Mouse (Mus musculus): ENCODE results near the gene D030056L22Rik. TPM values are rescaled to one million over a fixed set of nuclear protein-coding genes. Genes with fewer than 3 reads are reported as not detected.

D030056L22Rik gene
- total RNA-seq, 1 experiment = 32.8 TPM

DNA sequence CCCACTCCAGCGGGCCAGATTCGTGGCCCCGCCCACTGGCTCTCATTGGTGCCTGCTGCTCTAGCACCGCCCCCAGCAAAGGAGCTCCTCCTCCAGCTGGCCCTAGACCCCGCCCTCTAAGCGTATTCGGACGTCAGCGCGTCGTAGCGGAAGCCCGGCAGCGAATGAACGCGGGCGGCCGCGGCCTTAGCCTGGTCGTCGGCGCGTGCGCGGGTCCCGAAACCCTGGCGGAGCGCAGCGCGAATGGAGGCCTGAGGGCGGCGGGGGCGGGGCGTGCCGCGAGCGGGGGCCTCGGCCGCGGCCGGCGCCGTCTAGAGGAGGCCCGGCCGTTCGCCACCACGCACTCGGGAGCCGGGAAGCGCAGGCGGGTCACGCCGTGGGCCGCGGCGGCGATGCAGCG is 42.4 kb upstream of the D030056L22Rik start, which contains the start of gene Carnmt1:
Carnmt1 (plus strand) TSS at position 157 of the 400 bp plus-strand sequence.
- peak within 1 kb of the TSS; percentile 84 to 98 for H3K4me3 ChIP-seq (ENCODE audit: insufficient read depth in 1 of 2, low read depth in 1 of 2, low read length in 2 of 2, poor library complexity in 1 of 2, severe bottlenecking in 1 of 2)
- H3K36me3 ChIP-seq (ENCODE audit: control insufficient read depth, insufficient read depth, low read length, poor library complexity, severe bottlenecking) = no peaks in the 10 kb centered on the region
- peak within 1 kb of the TSS; percentile 74 for H3K27ac ChIP-seq (ENCODE audit: insufficient read depth, low read depth, low read length, poor library complexity, severe bottlenecking)
- H3K4me1 ChIP-seq (ENCODE audit: control insufficient read depth in 2 of 2, insufficient read depth in 2 of 2, low read length in 2 of 2, poor library complexity in 1 of 2) = peaks cover 8 to 9% of the 10 kb centered on the region in 2 experiments; a peak in 3 of 4 replicates
- in situ Hi-C loops (cut with MboI; ENCODE audit: low sequenced_read_pairs in 2 of 2, unreplicated experiment in 2 of 2) = no loop called here
- TF ChIP-seq MAFK (IDR thresholded peaks at IDR 0.05; ENCODE audit: insufficient read depth, low read depth, low read length) (no peak), ZC3H11A (IDR thresholded peaks at IDR 0.05; ENCODE audit: borderline replicate concordance, low read depth, low read length) (no peak), HCFC1 (IDR thresholded peaks at IDR 0.05; ENCODE audit: borderline replicate concordance, insufficient read depth, low read length) (no peak), CHD2 (IDR thresholded peaks at IDR 0.05; ENCODE audit: low read depth, low read length) (no peak), ZNF384 (IDR thresholded peaks at IDR 0.05; ENCODE audit: low read depth, low read length) (no peak)
- H3K9me3 ChIP-seq (ENCODE audit: control insufficient read depth, insufficient read depth, low read depth, low read length) = no peaks in the 10 kb centered on the region
- DNase-seq (ENCODE audit: low read depth, low spot score) = peak; percentile 97
- H3K9ac ChIP-seq (ENCODE audit: insufficient read depth, low read depth, low read length, poor library complexity, severe bottlenecking) = peak within 1 kb of the TSS; percentile 88

DNA sequence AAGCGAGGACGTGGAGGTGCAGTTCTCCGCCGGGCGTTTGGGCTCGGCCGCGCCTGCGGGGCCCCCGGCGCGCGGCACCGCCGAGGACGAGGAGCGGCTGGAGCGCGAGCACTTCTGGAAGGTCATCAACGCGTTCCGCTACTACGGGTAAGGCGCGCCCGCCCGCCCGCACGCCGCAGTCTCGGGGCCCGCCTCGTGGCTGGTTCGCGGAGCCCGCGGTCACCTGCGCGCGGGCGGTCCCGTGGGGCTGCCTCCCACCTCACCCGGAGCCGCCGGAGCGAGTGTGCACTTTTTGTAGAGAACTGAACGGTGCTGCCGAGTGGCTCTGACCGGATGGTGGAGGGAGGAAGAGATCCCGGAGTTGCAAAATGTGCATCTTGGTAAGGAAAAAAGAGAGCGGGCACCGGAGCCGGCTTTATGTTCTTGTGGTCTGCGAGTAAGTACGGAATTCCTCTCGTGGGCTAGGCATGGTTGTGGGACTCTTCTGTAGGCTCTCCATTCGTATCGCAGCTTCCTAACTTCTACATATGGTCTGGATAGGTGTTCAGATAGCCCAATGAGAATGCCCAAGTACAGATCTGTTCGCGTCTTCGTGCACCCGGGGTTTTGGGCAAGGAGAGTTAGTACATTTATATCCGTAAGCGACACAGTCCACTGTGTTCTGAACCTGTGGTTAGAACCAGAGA is 41.8 kb upstream of the D030056L22Rik start:
- peak overlapping the region; percentile 74 for H3K27ac ChIP-seq (ENCODE audit: insufficient read depth, low read depth, low read length, poor library complexity, severe bottlenecking)
- no peaks in the 10 kb centered on the region for H3K9me3 ChIP-seq (ENCODE audit: control insufficient read depth, insufficient read depth, low read depth, low read length)
- no peaks in the 10 kb centered on the region for H3K36me3 ChIP-seq (ENCODE audit: control insufficient read depth, insufficient read depth, low read length, poor library complexity, severe bottlenecking)
- DNase-seq (ENCODE audit: low read depth, low spot score) = no peak
- H3K4me1 ChIP-seq (ENCODE audit: control insufficient read depth in 2 of 2, insufficient read depth in 2 of 2, low read length in 2 of 2, poor library complexity in 1 of 2) = peaks cover 8 to 10% of the 10 kb centered on the region in 2 experiments; a peak in 3 of 4 replicates
- H3K4me3 ChIP-seq (ENCODE audit: insufficient read depth in 1 of 2, low read depth in 1 of 2, low read length in 2 of 2, poor library complexity in 1 of 2, severe bottlenecking in 1 of 2) = peak overlapping the region; percentile 84 to 98
- in situ Hi-C loops (cut with MboI; ENCODE audit: low sequenced_read_pairs in 2 of 2, unreplicated experiment in 2 of 2) = no loop called here
- H3K9ac ChIP-seq (ENCODE audit: insufficient read depth, low read depth, low read length, poor library complexity, severe bottlenecking) = peak overlapping the region; percentile 88
- no peak for TF ChIP-seq ZC3H11A (IDR thresholded peaks at IDR 0.05; ENCODE audit: borderline replicate concordance, low read depth, low read length)
- no peak for TF ChIP-seq CHD2 (IDR thresholded peaks at IDR 0.05; ENCODE audit: low read depth, low read length)
- TF ChIP-seq HCFC1 (IDR thresholded peaks at IDR 0.05; ENCODE audit: borderline replicate concordance, insufficient read depth, low read length) = no peak; the same call in 1 of the 2 replicates
- no peak for TF ChIP-seq MAFK (IDR thresholded peaks at IDR 0.05; ENCODE audit: insufficient read depth, low read depth, low read length)
- TF ChIP-seq ZNF384 (IDR thresholded peaks at IDR 0.05; ENCODE audit: low read depth, low read length) = no peak

DNA sequence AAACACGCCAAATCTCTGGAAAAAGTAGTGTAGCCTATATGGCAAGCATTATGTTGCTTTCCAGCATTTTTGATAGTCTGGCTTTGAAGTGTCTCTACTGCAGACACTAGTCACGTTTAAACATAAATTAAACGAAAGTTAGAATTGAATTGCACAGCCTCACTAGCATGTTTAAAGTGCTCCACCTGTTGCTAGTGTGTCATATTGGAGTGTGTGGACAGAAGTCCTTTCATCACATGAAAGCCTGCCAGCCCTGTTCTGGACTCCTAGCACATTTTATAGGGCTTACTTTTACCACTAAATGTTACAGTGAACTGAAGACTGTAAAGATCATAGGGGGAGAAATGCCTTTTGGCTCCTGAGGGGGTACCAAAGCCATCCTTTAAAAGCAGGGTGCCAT is 40.5 kb upstream of the D030056L22Rik start:
- no peak overlapping the region; the same call in 1 of the 2 replicates for H3K9ac ChIP-seq (ENCODE audit: insufficient read depth, low read depth, low read length, poor library complexity, severe bottlenecking)
- no peak overlapping the region; the same call in 1 of the 2 replicates for H3K27ac ChIP-seq (ENCODE audit: insufficient read depth, low read depth, low read length, poor library complexity, severe bottlenecking)
- H3K36me3 ChIP-seq (ENCODE audit: control insufficient read depth, insufficient read depth, low read length, poor library complexity, severe bottlenecking) = no peaks in the 10 kb centered on the region
- DNase-seq (ENCODE audit: low read depth, low spot score) = no peak
- H3K9me3 ChIP-seq (ENCODE audit: control insufficient read depth, insufficient read depth, low read depth, low read length) = no peaks in the 10 kb centered on the region
- in situ Hi-C loops (cut with MboI; ENCODE audit: low sequenced_read_pairs in 2 of 2, unreplicated experiment in 2 of 2) = no loop called here
- H3K4me3 ChIP-seq (ENCODE audit: insufficient read depth in 1 of 2, low read depth in 1 of 2, low read length in 2 of 2, poor library complexity in 1 of 2, severe bottlenecking in 1 of 2) = peak overlapping the region; percentile 84 to 98
- H3K4me1 ChIP-seq (ENCODE audit: control insufficient read depth in 2 of 2, insufficient read depth in 2 of 2, low read length in 2 of 2, poor library complexity in 1 of 2) = peaks cover 8 to 10% of the 10 kb centered on the region in 2 experiments; a peak in 3 of 4 replicates
- TF ChIP-seq ZC3H11A (IDR thresholded peaks at IDR 0.05; ENCODE audit: borderline replicate concordance, low read depth, low read length) = no peak
- no peak for TF ChIP-seq HCFC1 (IDR thresholded peaks at IDR 0.05; ENCODE audit: borderline replicate concordance, insufficient read depth, low read length)
- TF ChIP-seq ZNF384 (IDR thresholded peaks at IDR 0.05; ENCODE audit: low read depth, low read length) = no peak
- no peak for TF ChIP-seq CHD2 (IDR thresholded peaks at IDR 0.05; ENCODE audit: low read depth, low read length)
- TF ChIP-seq MAFK (IDR thresholded peaks at IDR 0.05; ENCODE audit: insufficient read depth, low read depth, low read length) = no peak

DNA sequence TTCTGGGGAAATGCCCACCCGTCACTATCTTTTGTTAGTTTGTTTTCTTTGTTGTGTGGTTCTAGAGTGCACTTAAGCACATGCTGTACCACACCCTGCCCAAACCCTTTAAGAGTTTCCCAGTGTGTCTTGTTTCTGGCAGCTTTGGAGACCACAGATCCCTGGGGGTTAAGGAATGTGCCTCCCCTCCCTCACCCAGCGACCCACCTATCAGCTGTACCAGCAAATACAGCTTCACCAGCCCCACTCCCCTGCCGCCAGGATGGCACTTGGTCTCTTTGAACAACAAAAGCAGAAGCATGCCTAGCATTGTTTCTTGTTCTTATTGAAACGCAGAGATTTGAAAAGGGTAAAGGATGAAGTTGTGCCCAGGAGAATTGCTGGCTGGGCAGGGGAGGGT is 39.9 kb upstream of the D030056L22Rik start:
- H3K4me3 ChIP-seq (ENCODE audit: insufficient read depth in 1 of 2, low read depth in 1 of 2, low read length in 2 of 2, poor library complexity in 1 of 2, severe bottlenecking in 1 of 2) = peak overlapping the region; percentile 84 to 98
- H3K27ac ChIP-seq (ENCODE audit: insufficient read depth, low read depth, low read length, poor library complexity, severe bottlenecking) = peak overlapping the region; percentile 55
- in situ Hi-C loops (cut with MboI; ENCODE audit: low sequenced_read_pairs in 2 of 2, unreplicated experiment in 2 of 2) = no loop called here
- H3K4me1 ChIP-seq (ENCODE audit: control insufficient read depth in 2 of 2, insufficient read depth in 2 of 2, low read length in 2 of 2, poor library complexity in 1 of 2) = peaks cover 8 to 10% of the 10 kb centered on the region in 2 experiments; a peak in 3 of 4 replicates
- peak; percentile 60 for DNase-seq (ENCODE audit: low read depth, low spot score)
- no peak for TF ChIP-seq ZNF384 (IDR thresholded peaks at IDR 0.05; ENCODE audit: low read depth, low read length)
- H3K9me3 ChIP-seq (ENCODE audit: control insufficient read depth, insufficient read depth, low read depth, low read length) = no peaks in the 10 kb centered on the region
- peak overlapping the region; percentile 65; the same call in 1 of the 2 replicates for H3K9ac ChIP-seq (ENCODE audit: insufficient read depth, low read depth, low read length, poor library complexity, severe bottlenecking)
- H3K36me3 ChIP-seq (ENCODE audit: control insufficient read depth, insufficient read depth, low read length, poor library complexity, severe bottlenecking) = no peaks in the 10 kb centered on the region

All from ES-E14 (cell line).